Mouse (Mus musculus) B cell, adult 67 days (primary cell): ENCODE data around the gene I830077J02Rik. TPM values are rescaled to one million over a fixed set of nuclear protein-coding genes. Genes with fewer than 3 reads are reported as not detected.

Experiments used
- total RNA-seq, 2 experiments: library from RNA; stranded (reverse); gene quantifications; 4 replicates each; pipeline ENCODE4 v1.2.4; 2023

Gene I830077J02Rik
- total RNA-seq: 10 to 100 TPM; 23.0 to 38.3 TPM

DNA sequence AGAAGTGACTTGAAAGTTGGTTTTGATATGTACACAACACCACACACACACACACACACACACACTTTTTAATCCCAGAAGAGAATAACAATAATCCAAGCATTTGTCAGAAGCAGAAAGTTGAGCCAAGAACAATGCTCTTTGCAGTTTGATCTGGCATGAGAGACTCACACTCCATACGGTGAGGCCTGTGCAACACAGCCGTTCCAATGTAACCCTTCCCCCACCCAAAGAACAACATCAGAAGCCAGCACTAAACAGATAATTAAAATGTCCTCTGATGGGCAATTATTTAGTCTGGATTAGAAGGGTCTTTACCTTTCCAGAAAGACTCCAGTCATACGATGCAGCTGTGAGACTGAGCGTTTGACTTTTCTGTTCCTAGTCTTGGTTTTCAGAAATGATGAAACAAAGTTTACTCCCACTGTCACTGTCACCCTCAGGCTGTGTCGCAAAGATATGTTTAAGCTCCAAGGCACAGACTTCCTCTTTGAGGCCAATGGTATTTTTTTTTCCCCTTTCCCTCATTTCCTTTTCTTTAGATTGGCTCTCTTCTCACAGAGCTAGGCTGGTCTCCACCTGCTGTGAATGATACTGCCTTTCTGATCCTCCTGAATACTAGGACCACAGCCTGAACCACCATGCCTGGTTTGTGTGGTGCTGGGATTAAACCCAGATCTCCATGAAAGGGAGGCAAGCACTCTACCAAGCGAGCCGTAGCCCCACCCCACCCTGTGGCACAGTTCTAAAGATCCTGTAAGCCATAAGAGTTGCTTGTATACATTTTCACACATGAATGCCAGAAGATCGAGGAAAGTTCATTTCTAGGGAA, at the start of gene I830077J02Rik:
Gene I830077J02Rik (minus strand): TSS at position 425 of the 832 bp plus-strand sequence.

GRCm38 (mm10) chr3:105973411-105973810, 40.9 kb upstream of the I830077J02Rik start, which contains the start of gene Ovgp1:
Gene Ovgp1 (plus strand): TSS chr3:105973711.

DNA sequence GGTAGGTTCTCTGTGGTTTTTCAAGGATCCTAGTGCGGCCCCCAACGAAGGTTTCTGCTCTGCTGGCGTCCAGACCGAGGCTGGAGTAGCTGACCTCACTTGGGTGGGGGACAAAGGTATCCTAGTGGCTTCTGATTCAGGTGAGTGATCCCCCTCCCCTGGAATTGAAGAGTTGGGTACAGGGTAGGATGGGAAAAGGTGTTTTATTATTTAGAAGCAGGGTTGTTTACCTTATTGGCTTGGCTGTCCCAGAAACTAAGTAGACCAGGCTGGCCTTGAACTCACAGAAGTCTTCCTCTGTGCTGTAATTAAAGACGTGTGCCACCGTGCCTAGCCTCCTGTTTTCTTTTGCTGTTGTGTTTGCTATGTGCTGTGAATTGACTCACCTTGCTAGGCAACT, 27.5 kb upstream of the I830077J02Rik start, which contains the start of gene Atp5f1:
Gene Atp5f1 (minus strand): TSS at position 101 of the 400 bp plus-strand sequence.

GRCm38 (mm10) chr3:105958974-105959580, 26.6 kb upstream of the I830077J02Rik start, which contains the start of gene Wdr77:
Gene Wdr77 (plus strand): TSS chr3:105959369.

Other genes with a start within 250 kb of the I830077J02Rik start
- 10 to 100 TPM; 36.0 to 39.5 TPM for gene Ddx20, start 245.1 kb downstream of the I830077J02Rik start, total RNA-seq
- gene Inka2, start 228.1 kb downstream of the I830077J02Rik start, total RNA-seq: under 1 TPM in 1 of 2 experiments, not detected in 1; 0.21 TPM
- gene Rap1a, start 131.3 kb downstream of the I830077J02Rik start, total RNA-seq: 100 to 1,000 TPM; 121 to 129 TPM
- gene Adora3, start 61.8 kb downstream of the I830077J02Rik start, total RNA-seq: not detected
- gene Tmigd3, start 61.8 kb downstream of the I830077J02Rik start, total RNA-seq: not detected
- gene Wdr77, start 26.7 kb upstream of the I830077J02Rik start, total RNA-seq: 10 to 100 TPM; 51.4 to 55.5 TPM
- gene Atp5f1, start 27.4 kb upstream of the I830077J02Rik start, total RNA-seq: 100 to 1,000 TPM; 129 to 130 TPM
- 1 to 10 TPM; 3.9 to 4.7 TPM for gene Ovgp1, start 41.0 kb upstream of the I830077J02Rik start, total RNA-seq
- 1 to 10 TPM in 1 of 2 experiments, not detected in 1; 1.3 TPM for gene Pifo, start 82.0 kb upstream of the I830077J02Rik start, total RNA-seq
- not detected for gene Chil5, start 100.2 kb upstream of the I830077J02Rik start, total RNA-seq
- not detected for gene Chia1, start 180.6 kb upstream of the I830077J02Rik start, total RNA-seq
- gene Chil3, start 234.9 kb upstream of the I830077J02Rik start, total RNA-seq: 1 to 10 TPM in 1 of 2 experiments, under 1 TPM in 1; 0.98 to 1.2 TPM